Mouse (Mus musculus): Measurements from ENCODE around the gene Cbx3. TPM values are rescaled to one million over a fixed set of nuclear protein-coding genes. Genes with fewer than 3 reads are reported as not detected.

Cbx3 gene
- polyA plus RNA-seq, 1 experiment from 2014 or later: 591 TPM

DNA sequence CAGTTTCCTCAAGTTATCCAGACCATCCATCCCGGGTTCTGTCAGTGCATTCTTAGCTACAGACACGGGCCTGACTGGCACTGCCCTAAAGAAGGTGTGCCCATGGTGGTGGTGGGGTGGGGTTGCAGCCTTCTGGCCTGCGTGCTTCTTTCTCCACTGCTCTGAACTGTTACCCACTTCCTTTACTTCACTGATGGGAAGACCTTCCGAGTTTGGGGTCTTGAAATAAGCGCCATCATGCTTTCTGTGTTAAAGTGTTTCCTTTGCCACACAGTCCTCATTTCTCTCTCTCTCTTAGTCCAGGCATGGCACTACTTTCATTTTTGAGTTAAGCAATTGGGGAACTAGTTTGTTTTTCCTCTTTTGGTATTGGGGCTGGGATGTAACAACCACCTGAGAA lies 54.8 kb downstream of the Cbx3 start:
- WGBS: 51% methylated on average over 5 of the region's 5 CpGs
- DNase-seq (ENCODE audit: low spot score) (no peak), ATAC-seq (no peak)
- H3K4me2 ChIP-seq (ENCODE audit: low read length): peak overlapping the region; percentile 69
- no peaks in the 10 kb centered on the region for H3K36me3 ChIP-seq (ENCODE audit: control insufficient read depth, insufficient read depth, low read length)
- peak overlapping the region; percentile 70 for H3K4me3 ChIP-seq (ENCODE audit: low read depth, low read length)
- H3K27ac ChIP-seq (ENCODE audit: low read depth, low read length): no peak overlapping the region
- H3K9me3 ChIP-seq (replicated peaks; ENCODE audit: control insufficient read depth, low read length): no peaks in the 10 kb centered on the region
- peaks cover 13% of the 10 kb centered on the region; the same call in 1 of the 2 replicates for H3K4me1 ChIP-seq (ENCODE audit: control insufficient read depth, insufficient read depth, low read length)
- H3K9ac ChIP-seq (ENCODE audit: low read length): peak overlapping the region; percentile 79; the same call in 1 of the 2 replicates
- H3K27me3 ChIP-seq (replicated peaks; ENCODE audit: control insufficient read depth, insufficient read depth, low read length): no peaks in the 10 kb centered on the region

- ATAC-seq (no peak), DNase-seq (ENCODE audit: low spot score) (peak; percentile 45)
- no peaks in the 10 kb centered on the region for H3K36me3 ChIP-seq (ENCODE audit: control insufficient read depth, insufficient read depth, low read length)
- peaks cover 13% of the 10 kb centered on the region; the same call in 1 of the 2 replicates for H3K4me1 ChIP-seq (ENCODE audit: control insufficient read depth, insufficient read depth, low read length)
- H3K9me3 ChIP-seq (replicated peaks; ENCODE audit: control insufficient read depth, low read length): no peaks in the 10 kb centered on the region
- H3K4me3 ChIP-seq (ENCODE audit: low read depth, low read length): no peak overlapping the region
- WGBS: 52% methylated on average over 7 of the region's 7 CpGs
- H3K27me3 ChIP-seq (replicated peaks; ENCODE audit: control insufficient read depth, insufficient read depth, low read length): no peaks in the 10 kb centered on the region
- H3K4me2 ChIP-seq (ENCODE audit: low read length): no peak overlapping the region
- H3K27ac ChIP-seq (ENCODE audit: low read depth, low read length): no peak overlapping the region
- H3K9ac ChIP-seq (ENCODE audit: low read length): no peak overlapping the region
These were observed 59.3 kb downstream of the Cbx3 start for GRCm38 (mm10) chr6:51529457-51529856.

Other genes starting within 250 kb of the Cbx3 start
- 10.8 and 14.3 TPM in 2 replicates for gene Nfe2l3, start 37.7 kb upstream of the Cbx3 start, polyA plus RNA-seq (2014; fragmentation: Nextera tagmentation; extraction: Ambion mirVana)
- gene Hnrnpa2b1, start 466 bp upstream of the Cbx3 start, polyA plus RNA-seq (2014; fragmentation: Nextera tagmentation; extraction: Ambion mirVana): 874 and 967 TPM in 2 replicates
- 44.4 and 61.5 TPM in 2 replicates for gene Snx10, start 53.5 kb downstream of the Cbx3 start, polyA plus RNA-seq (2014; fragmentation: Nextera tagmentation; extraction: Ambion mirVana)

All from forebrain, embryonic 14.5 days (tissue).